Mouse (Mus musculus): Measurements from ENCODE around the gene Larp4. TPM values are rescaled to one million over a fixed set of nuclear protein-coding genes. Genes with fewer than 3 reads are reported as not detected.

The Larp4 gene
- total and polyA plus RNA-seq, 2 experiments from 2014 or later = 21.2 to 62.1 TPM

DNA sequence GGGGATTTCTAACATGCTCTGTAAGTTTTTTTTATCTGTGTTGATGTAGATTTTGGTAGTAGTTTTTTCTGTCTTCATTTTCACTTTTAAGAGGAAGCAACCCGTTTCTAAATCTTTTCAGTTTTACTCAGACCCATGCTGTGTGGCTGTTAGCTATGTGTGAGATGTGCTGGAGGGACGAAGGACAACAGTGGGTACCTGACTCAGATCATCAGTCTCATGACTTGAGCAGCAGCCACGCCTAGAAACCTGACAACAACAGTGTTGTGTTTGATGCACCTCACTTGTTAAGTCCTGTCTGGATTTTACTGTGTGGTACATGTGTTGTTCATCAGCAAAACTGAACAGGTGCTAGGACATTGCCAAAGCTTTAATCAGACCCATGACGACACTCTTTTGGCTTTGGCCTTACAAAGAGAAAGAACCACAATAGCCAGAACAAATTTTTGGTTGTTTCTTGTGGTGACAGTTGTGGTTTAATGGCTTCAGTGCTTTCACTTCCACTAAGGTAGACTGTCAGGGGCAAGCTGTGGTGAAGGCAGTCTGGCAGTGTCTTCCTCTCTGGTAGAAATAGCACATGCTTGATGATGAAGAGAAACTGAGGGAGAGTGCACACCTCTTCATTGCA, 90.8 kb downstream of the Larp4 start:
- Histone ChIP-seq H3K4me1 (ENCODE audit: insufficient read depth, low read length) (0 out of 2 replicates have a peak, but pooled peaks cover 4% of the 10 kb centered on the region), H3K27ac (no peak overlapping the region), H3K9me3 (ENCODE audit: low read length) (no peaks in the 10 kb centered on the region), H3K27me3 (ENCODE audit: insufficient read depth, low read length) (no peaks in the 10 kb centered on the region), H3K9ac (replicated peaks; ENCODE audit: low read length) (no peak overlapping the region), H3K36me3 (ENCODE audit: insufficient read depth, low read length) (no peaks in the 10 kb centered on the region), H3K4me3 (ENCODE audit: low read length) (no peak overlapping the region), H3K4me2 (ENCODE audit: low read depth, low read length) (no peak overlapping the region)
- no peak for TF ChIP-seq CTCF (IDR thresholded peaks at IDR 0.05; ENCODE audit: low read depth)
- WGBS = 66% methylated on average over 4 of the region's 4 CpGs
- no peak for DNase-seq (ENCODE audit: low spot score)
- ATAC-seq = no peak

DNA sequence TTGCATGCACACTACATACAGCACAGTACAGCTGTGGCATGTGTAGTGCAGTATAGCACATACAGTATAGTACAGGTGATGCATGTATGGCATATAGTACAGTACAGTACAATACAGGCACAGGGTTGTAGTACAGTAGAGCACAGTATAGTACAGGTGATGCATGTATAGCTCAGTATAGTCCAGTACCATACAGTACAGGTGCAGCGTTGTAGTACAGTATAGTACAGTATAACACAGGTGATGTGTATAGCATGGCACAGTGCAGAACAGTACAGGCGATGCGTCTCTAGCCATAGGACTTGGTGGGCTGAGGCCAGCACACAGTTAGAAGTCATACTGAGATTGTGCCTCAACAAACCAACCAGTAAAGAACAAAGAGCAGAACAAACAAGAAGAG, 91.5 kb downstream of the Larp4 start:
- TF ChIP-seq CTCF (IDR thresholded peaks at IDR 0.05; ENCODE audit: low read depth) = no peak
- 94% methylated on average over 3 of the region's 3 CpGs for WGBS

DNA sequence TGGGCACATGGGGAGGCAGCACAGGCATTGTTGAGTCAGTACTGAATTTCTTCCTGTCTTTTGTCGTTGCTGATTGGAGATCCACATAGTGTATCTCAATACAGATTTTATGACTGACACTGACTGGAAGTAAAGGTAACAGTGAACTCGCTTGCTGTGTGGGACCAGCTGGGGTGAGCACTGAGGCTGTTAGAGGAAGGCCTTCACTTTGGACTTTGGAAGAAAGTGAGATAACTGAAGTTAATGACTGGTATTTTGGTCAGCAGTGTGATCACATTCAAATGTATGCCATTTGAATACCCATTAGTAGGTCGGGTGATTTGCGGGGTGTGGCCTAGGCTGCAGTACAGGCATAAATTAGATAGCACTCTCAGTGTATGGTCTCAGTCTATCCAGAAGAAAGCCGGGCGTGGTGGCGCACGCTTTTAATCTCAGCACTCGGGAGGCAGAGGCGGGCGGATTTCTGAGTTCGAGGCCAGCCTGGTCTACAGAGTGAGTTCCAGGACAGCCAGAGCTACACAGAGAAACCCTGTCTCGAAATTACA, 93.4 kb downstream of the Larp4 start:
- 94% methylated on average over 13 of the region's 13 CpGs for WGBS

More for the DNA sequence above, 91.5 kb downstream of the Larp4 start:
- Histone ChIP-seq H3K9ac (replicated peaks; ENCODE audit: low read length) (no peak overlapping the region), H3K27ac (no peak overlapping the region), H3K9me3 (ENCODE audit: low read length) (no peaks in the 10 kb centered on the region), H3K4me3 (ENCODE audit: low read length) (no peak overlapping the region), H3K4me2 (ENCODE audit: low read depth, low read length) (no peak overlapping the region), H3K36me3 (ENCODE audit: insufficient read depth, low read length) (no peaks in the 10 kb centered on the region), H3K27me3 (ENCODE audit: insufficient read depth, low read length) (no peaks in the 10 kb centered on the region), H3K4me1 (ENCODE audit: insufficient read depth, low read length) (peaks cover 6% of the 10 kb centered on the region; the same call in 1 of the 2 replicates)
- DNase-seq (ENCODE audit: low spot score) = no peak
- ATAC-seq = no peak; the same call in 1 of the 2 replicates

More for the DNA sequence above, 93.4 kb downstream of the Larp4 start:
- ATAC-seq (no peak), DNase-seq (ENCODE audit: low spot score) (no peak)
- Histone ChIP-seq H3K27me3 (ENCODE audit: insufficient read depth, low read length) (no peaks in the 10 kb centered on the region), H3K9ac (replicated peaks; ENCODE audit: low read length) (no peak overlapping the region), H3K36me3 (ENCODE audit: insufficient read depth, low read length) (no peaks in the 10 kb centered on the region), H3K4me2 (ENCODE audit: low read depth, low read length) (no peak overlapping the region), H3K9me3 (ENCODE audit: low read length) (no peaks in the 10 kb centered on the region), H3K27ac (no peak overlapping the region), H3K4me3 (ENCODE audit: low read length) (no peak overlapping the region), H3K4me1 (ENCODE audit: insufficient read depth, low read length) (peaks cover 7% of the 10 kb centered on the region; the same call in 1 of the 2 replicates)
- TF ChIP-seq CTCF (IDR thresholded peaks at IDR 0.05; ENCODE audit: low read depth) = no peak

Other genes with a start within 250 kb of the Larp4 start
- 61.2 and 101 TPM in 2 replicates for gene Cox14, start 244.4 kb upstream of the Larp4 start, total RNA-seq (2014; rRNA removed)
- 201 and 202 TPM in 2 replicates for gene Cox14, start 244.4 kb upstream of the Larp4 start, polyA plus RNA-seq (2015; fragmentation: Nextera tagmentation; extraction: Ambion mirVana)
- 92.8 and 105 TPM in 2 replicates for gene Cers5, start 197.2 kb upstream of the Larp4 start, total RNA-seq (2014; rRNA removed)
- 73.0 and 73.9 TPM in 2 replicates for gene Cers5, start 197.2 kb upstream of the Larp4 start, polyA plus RNA-seq (2015; fragmentation: Nextera tagmentation; extraction: Ambion mirVana)
- gene Lima1, start 94.6 kb upstream of the Larp4 start, total RNA-seq (2014; rRNA removed) = 5.8 and 6.9 TPM in 2 replicates
- gene Lima1, start 94.6 kb upstream of the Larp4 start, polyA plus RNA-seq (2015; fragmentation: Nextera tagmentation; extraction: Ambion mirVana) = 8.0 and 10.4 TPM in 2 replicates
- 0.47 TPM in 1 of 2 replicates, not detected in the other for gene Fam186a, start 3.0 kb upstream of the Larp4 start, total RNA-seq (2014; rRNA removed)
- 0.18 TPM in 1 of 2 replicates, not detected in the other for gene Fam186a, start 3.0 kb upstream of the Larp4 start, polyA plus RNA-seq (2015; fragmentation: Nextera tagmentation; extraction: Ambion mirVana)
- gene Dip2b, start 68.6 kb downstream of the Larp4 start, total RNA-seq (2014; rRNA removed) = 44.7 and 46.4 TPM in 2 replicates
- gene Dip2b, start 68.6 kb downstream of the Larp4 start, polyA plus RNA-seq (2015; fragmentation: Nextera tagmentation; extraction: Ambion mirVana) = 11.9 and 12.1 TPM in 2 replicates